Mouse (Mus musculus) left cerebral cortex, adult 2 months (tissue): ENCODE measurements around the gene Psmb3. TPM values are rescaled to one million over a fixed set of nuclear protein-coding genes. Genes with fewer than 3 reads are reported as not detected.

ENCODE experiments used
- DNase-seq, 2 experiments: peaks; one replicate each; pipeline ENCODE4 v3.0.0; 2021 to 2022; ENCODE audit warnings: low spot score in 2 of 2, mixed read lengths in 1 of 2; ENCODE audit errors: extremely low spot score in 1 of 2
- H3K27ac ChIP-seq: fragments of 200-600 bp; 2 replicates; pipeline ENCODE4 v1.8.1; 2022
- H3K4me3 ChIP-seq: fragments of 200-600 bp; 2 replicates; pipeline ENCODE4 v1.8.1; 2022
- CTCF ChIP-seq: fragments of 200-600 bp; IDR thresholded peaks from 2 replicates; pipeline ENCODE4 v1.8.1; 2022; ENCODE audit warnings: antibody characterized with exemption, mild to moderate bottlenecking, moderate library complexity
- intact Hi-C: fragments of 180-260 bp; cut with DNase I; formaldehyde crosslinking; loops from one replicate; pipeline ENCODE4 v1.15.1; 2025
- microRNA-seq, 2 experiments: library from miRNA; unstranded; fragments of <30 nt; microRNA quantifications; one replicate each; pipeline ENCODE4 v1.2.0; 2021
- total RNA-seq, 2 experiments: library from RNA; stranded (reverse); gene quantifications; 2 replicates each; pipeline ENCODE4 v1.2.3; 2021

The Psmb3 gene
- total RNA-seq, 2 experiments from 2014 or later, result 113 to 123 TPM

DNA sequence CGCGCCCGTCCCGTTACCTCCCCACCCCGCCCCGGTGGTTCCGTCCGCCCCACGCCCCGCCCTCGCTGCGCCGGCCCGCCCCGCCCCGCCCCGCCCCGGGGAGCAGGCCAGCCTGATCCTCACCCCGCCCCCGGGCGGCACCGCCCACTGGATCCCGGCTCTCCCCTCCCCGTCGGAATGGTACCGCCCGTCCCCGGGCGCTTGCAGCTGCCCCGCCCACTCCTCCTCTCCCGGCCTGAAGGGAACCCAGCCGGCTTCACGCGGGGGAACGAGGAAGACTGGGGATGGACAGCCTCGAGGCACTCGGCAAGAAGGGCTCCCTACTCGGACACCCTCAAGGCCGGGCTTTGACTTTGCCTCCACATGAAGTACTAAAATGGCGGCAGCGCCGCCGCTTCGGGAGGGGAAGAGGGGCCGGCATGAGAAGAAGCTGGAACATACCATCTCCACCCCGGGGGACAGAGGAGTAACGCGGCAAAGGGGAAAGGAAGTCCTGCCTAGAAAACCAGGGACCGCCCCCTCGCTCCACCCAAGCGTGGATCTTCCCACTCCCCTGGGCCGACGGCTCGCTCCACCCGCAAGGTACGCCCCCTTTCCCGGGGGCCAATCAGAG is 41.6 kb downstream of the Psmb3 start:
- no peak for TF ChIP-seq CTCF
- DNase-seq, result peak; percentile 98
- intact Hi-C loops, result loop anchor here (2.0 to 5.0 kb wide), 3 partner anchors 30 to 113 kb away; partner anchors contain the start of gene Psmb3
- Histone ChIP-seq H3K4me3 (peak overlapping the region; percentile 97), H3K27ac (peak overlapping the region; percentile 99)

DNA sequence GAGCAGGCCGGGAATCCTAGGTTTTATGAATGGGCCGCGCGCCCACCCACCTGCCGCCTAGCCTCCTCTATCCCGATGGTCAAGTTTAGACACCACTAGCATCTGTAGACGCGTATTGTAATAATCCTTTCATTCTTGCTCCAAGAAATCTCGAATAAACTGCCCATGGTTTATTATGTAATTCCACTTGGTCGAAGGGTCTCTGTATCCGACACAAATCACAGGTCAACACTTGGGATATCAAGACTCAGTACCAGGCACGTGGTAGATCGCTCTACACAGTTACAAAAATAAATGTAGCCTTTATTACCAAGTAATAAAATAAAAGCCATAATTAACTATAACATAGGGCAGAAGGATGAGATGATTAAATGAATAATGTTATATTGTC is 42.1 kb downstream of the Psmb3 start:
- no peak for TF ChIP-seq CTCF
- DNase-seq, result no peak
- Histone ChIP-seq H3K27ac (peak overlapping the region; percentile 99), H3K4me3 (peak overlapping the region; percentile 97)
- intact Hi-C loops, result loop anchor here (2.0 kb wide), 2 partner anchors 31 to 43 kb away; partner anchors contain the start of gene Psmb3

DNA sequence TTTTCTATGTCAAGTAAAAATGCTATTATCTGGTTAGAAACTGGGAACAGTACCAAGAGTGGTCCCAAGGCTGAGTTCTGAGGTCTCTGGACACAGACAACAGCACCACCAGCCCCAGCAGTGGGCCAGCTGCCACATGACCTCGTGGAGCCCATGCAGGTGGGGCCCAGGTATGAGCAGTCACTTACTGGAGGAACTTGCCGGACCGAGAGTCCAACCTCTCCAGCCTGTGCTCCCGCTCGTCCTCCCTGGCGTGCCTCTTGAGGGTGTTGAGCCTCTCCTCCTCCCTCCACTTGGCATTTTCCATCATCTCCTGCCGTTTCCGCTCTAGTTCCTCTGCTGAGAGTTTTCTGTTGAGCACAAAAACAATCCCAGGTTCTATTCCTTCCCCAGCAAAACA is 44.6 kb downstream of the Psmb3 start:
- DNase-seq, result no peak
- no peak overlapping the region for H3K27ac ChIP-seq
- no peak overlapping the region for H3K4me3 ChIP-seq
- intact Hi-C loops, result no loop called here
- TF ChIP-seq CTCF, result no peak

DNA sequence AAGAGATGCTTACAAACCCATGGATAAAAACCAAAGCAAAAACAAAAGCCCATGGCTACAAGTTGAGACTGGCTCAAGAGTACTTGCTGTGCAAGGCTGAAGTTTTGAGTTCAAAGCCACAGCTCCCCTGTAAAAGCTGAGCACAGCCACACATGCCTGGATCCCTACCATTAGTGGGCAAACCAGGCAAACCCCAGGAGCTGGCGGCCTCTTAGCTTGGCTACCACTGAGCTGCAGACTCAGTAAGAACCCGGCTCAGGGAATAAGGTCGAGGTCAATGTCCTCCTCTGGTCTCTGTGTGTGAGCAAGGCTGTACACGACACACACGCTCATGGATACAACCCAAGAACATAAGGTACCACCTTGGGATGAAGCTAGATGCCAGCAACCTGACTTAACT is 45.3 kb downstream of the Psmb3 start:
- no peak overlapping the region for H3K4me3 ChIP-seq

DNA sequence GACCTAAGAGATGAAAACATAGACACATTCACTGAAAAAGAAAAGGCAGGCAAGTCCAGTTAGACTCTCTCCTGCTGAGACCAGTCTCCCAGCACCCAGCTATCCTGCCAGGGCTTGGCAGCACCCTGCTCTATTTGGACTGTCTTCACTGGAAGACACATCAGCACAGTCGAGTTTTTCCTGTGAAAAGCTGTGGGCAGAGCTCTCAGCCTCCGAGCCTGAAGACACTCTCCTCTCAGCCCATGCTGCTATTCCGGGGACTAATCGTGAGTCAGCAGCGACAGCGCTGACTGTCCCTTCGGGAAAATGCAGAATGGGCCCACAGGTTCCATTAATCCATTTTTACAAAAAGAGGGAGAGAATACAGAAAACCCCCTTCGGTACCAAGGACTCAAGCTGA is 50.1 kb downstream of the Psmb3 start:
- TF ChIP-seq CTCF, result no peak
- peak; percentile 31 to 53 for DNase-seq
- Histone ChIP-seq H3K4me3 (no peak overlapping the region), H3K27ac (peak overlapping the region; percentile 83)
- intact Hi-C loops, result loop anchor here (1.0 kb wide), 1 partner anchor 38 kb away; no protein-coding TSS in a partner anchor

More for the DNA sequence above, 45.3 kb downstream of the Psmb3 start:
- DNase-seq, result no peak
- H3K27ac ChIP-seq, result no peak overlapping the region
- TF ChIP-seq CTCF, result no peak
- intact Hi-C loops, result no loop called here

DNA sequence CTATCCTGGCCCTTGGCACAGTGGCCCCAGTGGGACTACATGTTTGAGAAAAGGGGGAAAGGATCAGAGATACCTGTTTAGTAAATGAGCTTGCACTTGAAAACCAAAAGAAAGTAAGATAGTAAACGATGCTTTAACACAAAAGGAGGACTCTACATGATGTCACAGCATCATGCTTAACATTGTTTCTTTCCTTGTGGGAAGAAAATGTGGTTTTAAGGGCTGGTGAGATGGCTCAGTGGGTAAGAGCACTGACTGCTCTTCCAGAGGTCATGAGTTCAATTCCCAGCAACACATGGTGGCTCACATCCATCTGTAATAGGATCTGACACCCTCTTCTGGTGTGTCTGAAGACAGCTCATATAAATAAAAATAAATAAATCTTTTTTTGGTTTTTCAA is 54.9 kb downstream of the Psmb3 start:
- intact Hi-C loops, result no loop called here
- no peak for TF ChIP-seq CTCF

DNA sequence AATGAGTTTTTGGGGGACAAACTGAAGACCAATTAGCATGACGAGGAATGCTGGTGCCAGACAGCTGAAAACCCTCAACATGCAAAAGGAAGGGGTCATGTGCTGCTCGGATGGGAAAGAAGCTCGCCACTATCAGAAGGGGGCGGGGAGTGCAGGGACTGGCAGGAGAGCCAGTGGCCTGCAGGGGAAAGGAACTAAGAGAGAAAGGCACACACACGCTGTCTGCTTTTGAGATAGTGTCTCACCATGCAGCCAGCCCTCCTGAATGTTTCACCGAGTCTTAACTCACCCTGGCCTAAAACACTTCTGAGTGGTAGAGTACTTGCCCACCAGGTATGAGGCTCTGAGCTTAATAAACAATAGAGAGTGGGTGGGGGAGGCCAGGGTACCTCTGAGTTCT is 55.7 kb downstream of the Psmb3 start:
- H3K4me3 ChIP-seq, result no peak overlapping the region
- DNase-seq, result no peak
- intact Hi-C loops, result no loop called here
- TF ChIP-seq CTCF, result no peak
- no peak overlapping the region for H3K27ac ChIP-seq

More for the DNA sequence above, 54.9 kb downstream of the Psmb3 start:
- no peak for DNase-seq
- no peak overlapping the region for H3K4me3 ChIP-seq
- no peak overlapping the region for H3K27ac ChIP-seq

DNA sequence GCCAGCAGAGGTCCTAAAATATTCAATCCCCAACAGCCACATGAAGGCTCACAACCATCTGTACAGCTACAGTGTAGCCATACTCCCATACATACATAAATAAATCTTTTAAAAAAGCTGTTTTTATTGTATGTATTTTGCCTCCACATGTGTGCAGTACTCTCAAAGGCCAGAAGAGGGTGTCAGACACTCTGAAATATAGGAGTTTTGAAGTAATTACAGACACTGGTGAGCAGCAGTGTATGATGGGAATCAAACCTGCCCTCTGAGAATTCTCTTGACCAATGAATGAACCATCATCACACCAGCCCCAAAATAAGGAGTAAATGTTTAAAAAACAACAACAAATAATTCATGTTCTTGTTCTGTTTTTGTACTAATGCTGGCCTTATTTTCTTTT is 58.4 kb downstream of the Psmb3 start:
- H3K27ac ChIP-seq, result no peak overlapping the region
- intact Hi-C loops, result no loop called here
- TF ChIP-seq CTCF, result peak; percentile 28
- no peak for DNase-seq
- H3K4me3 ChIP-seq, result no peak overlapping the region

Small RNA genes lying within 50 kb of the gene (microRNA-seq; reads per million reads assigned to microRNA genes)
- gene Gm24158 (0 to 0.49 reads per million in 2 experiments), gene Mir6927 (0 to 0.73 reads per million in 2 experiments), gene Mir8102 (0 to 0.24 reads per million in 2 experiments)

Other genes starting within 250 kb of the Psmb3 start
- not detected for gene 4933428G20Rik, start 203.1 kb upstream of the Psmb3 start, total RNA-seq
- gene Srcin1, start 127.2 kb upstream of the Psmb3 start, total RNA-seq, result 100 to 1,000 TPM; 308 to 318 TPM
- gene Epop, start 73.7 kb upstream of the Psmb3 start, total RNA-seq, result 100 to 1,000 TPM in 1 of 2 experiments, 10 to 100 TPM in 1; 99.9 to 107 TPM
- gene Mllt6, start 40.0 kb upstream of the Psmb3 start, total RNA-seq, result 100 to 1,000 TPM; 143 to 147 TPM
- gene Cisd3, start 17.6 kb upstream of the Psmb3 start, total RNA-seq, result 10 to 100 TPM; 47.7 to 57.6 TPM
- 10 to 100 TPM; 36.2 to 39.6 TPM for gene Pcgf2, start 2.9 kb upstream of the Psmb3 start, total RNA-seq
- 100 to 1,000 TPM; 114 to 117 TPM for gene Pip4k2b, start 41.3 kb downstream of the Psmb3 start, total RNA-seq
- gene Cwc25, start 63.2 kb downstream of the Psmb3 start, total RNA-seq, result 10 to 100 TPM; 19.5 to 21.3 TPM
- 1 to 10 TPM in 1 of 2 experiments, not detected in 1; 1.0 TPM for gene 1700001P01Rik, start 72.5 kb downstream of the Psmb3 start, total RNA-seq
- gene Rpl23, start 79.0 kb downstream of the Psmb3 start, total RNA-seq, result 100 to 1,000 TPM; 326 to 327 TPM
- gene Lasp1, start 95.6 kb downstream of the Psmb3 start, total RNA-seq, result 100 to 1,000 TPM; 174 to 191 TPM
- 10 to 100 TPM; 77.6 to 78.9 TPM for gene B230217C12Rik, start 137.4 kb downstream of the Psmb3 start, total RNA-seq
- 1 to 10 TPM; 2.8 to 2.9 TPM for gene Fbxo47, start 180.8 kb downstream of the Psmb3 start, total RNA-seq